Mouse (Mus musculus): ENCODE measurements around the gene Eya4.

Eya4 gene

GRCm38 (mm10) chr10:23063637-23064036 is 286.9 kb downstream of the Eya4 start:
- DNase-seq (ENCODE audit: low spot score in 2 of 2), result no peak

GRCm38 (mm10) chr10:23062719-23063118 is 287.9 kb downstream of the Eya4 start:
- no peak for DNase-seq (ENCODE audit: low spot score in 2 of 2)

- DNase-seq (ENCODE audit: low spot score in 2 of 2), result no peak
These were observed 289.9 kb downstream of the Eya4 start for GRCm38 (mm10) chr10:23060694-23061060.

GRCm38 (mm10) chr10:23060041-23060693 is 290.4 kb downstream of the Eya4 start:
- no peak for DNase-seq (ENCODE audit: low spot score in 2 of 2)

GRCm38 (mm10) chr10:23053379-23053915 is 297.1 kb downstream of the Eya4 start:
- no peak for DNase-seq (ENCODE audit: low spot score in 2 of 2)
